Mouse (Mus musculus) kidney, embryonic 16.5 days (tissue): ENCODE results near the gene Hivep3. TPM values are rescaled to one million over a fixed set of nuclear protein-coding genes. Genes with fewer than 3 reads are reported as not detected.

ENCODE experiments used
- ATAC-seq: fragments of 200-750 bp; cut with Nextera tagmentation; 2 replicates; pipeline ENCODE4 v1.8.0; 2017; ENCODE audit warnings: moderate TSS enrichment; ENCODE audit not compliant: low FRiP score, low TSS enrichment
- H3K27ac ChIP-seq: fragments of 300-500 bp; sonication (generic); 2 replicates; pipeline ENCODE4 v1.5.1; 2014; ENCODE audit warnings: low read length
- H3K27me3 ChIP-seq: fragments of 300-500 bp; sonication (generic); 2 replicates; pipeline ENCODE4 v1.6.1; 2014; ENCODE audit warnings: low read length, control low read depth, mixed read lengths; ENCODE audit not compliant: insufficient read depth
- H3K36me3 ChIP-seq: fragments of 300-500 bp; sonication (generic); 2 replicates; pipeline ENCODE4 v1.6.1; 2014; ENCODE audit warnings: low read length, control low read depth, mixed read lengths; ENCODE audit not compliant: insufficient read depth
- H3K4me1 ChIP-seq: fragments of 300-500 bp; sonication (generic); 2 replicates; pipeline ENCODE4 v1.6.1; 2014; ENCODE audit warnings: low read length, control low read depth, mixed read lengths; ENCODE audit not compliant: insufficient read depth
- H3K4me2 ChIP-seq: fragments of 300-500 bp; sonication (generic); replicated peaks from 2 replicates; pipeline ENCODE4 v1.6.1; 2014; ENCODE audit warnings: low read depth, low read length
- H3K4me3 ChIP-seq: fragments of 300-500 bp; sonication (generic); 2 replicates; pipeline ENCODE4 v1.5.1; 2014; ENCODE audit warnings: mild to moderate bottlenecking, low read length
- H3K9ac ChIP-seq: fragments of 300-500 bp; sonication (generic); replicated peaks from 2 replicates; pipeline ENCODE4 v1.6.1; 2014; ENCODE audit warnings: low read length
- H3K9me3 ChIP-seq: fragments of 300-500 bp; sonication (generic); 2 replicates; pipeline ENCODE4 v1.6.1; 2016; ENCODE audit warnings: low read length, control low read depth
- WGBS: fragments of 180-500 bp; shearing (Covaris S2); extraction: QIAGEN DNeasy Blood & Tissue Kit; methylation state at CpG from one replicate; pipeline ENCODE4 v1.1.7; 2014; 5-methylcytosine and 5-hydroxymethylcytosine counted together
- polyA plus RNA-seq: library from polyadenylated mRNA; unstranded; fragments of >200 nt; fragmentation: Nextera tagmentation; extraction: Ambion mirVana; gene quantifications from 2 replicates; pipeline ENCODE4 v1.2.1, GENCODE M21; 2015

Hivep3 gene
- polyA plus RNA-seq, 1 experiment from 2014 or later = 7.0 TPM

- H3K27ac ChIP-seq = no peak overlapping the region
- no peak overlapping the region for H3K4me2 ChIP-seq
- no peak overlapping the region for H3K4me3 ChIP-seq
- H3K9ac ChIP-seq = no peak overlapping the region
- H3K27me3 ChIP-seq = no peaks in the 10 kb centered on the region
- no peaks in the 10 kb centered on the region for H3K9me3 ChIP-seq
- no peaks in the 10 kb centered on the region for H3K36me3 ChIP-seq
- H3K4me1 ChIP-seq = peaks cover 9% of the 10 kb centered on the region; the same call in 1 of the 2 replicates
- WGBS = 56% methylated on average over 9 of the region's 9 CpGs
- no peak for ATAC-seq
These were observed 99.7 kb downstream of the Hivep3 start for GRCm38 (mm10) chr4:119833333-119833732.

GRCm38 (mm10) chr4:119833884-119834283 lies 100.3 kb downstream of the Hivep3 start:
- H3K27me3 ChIP-seq = no peaks in the 10 kb centered on the region
- no peak overlapping the region for H3K4me3 ChIP-seq
- 69% methylated on average over 5 of the region's 5 CpGs for whole genome bisulfite sequencing
- H3K9ac ChIP-seq = no peak overlapping the region
- H3K9me3 ChIP-seq = no peaks in the 10 kb centered on the region
- no peak overlapping the region for H3K27ac ChIP-seq
- H3K4me2 ChIP-seq = no peak overlapping the region
- peaks cover 9% of the 10 kb centered on the region; the same call in 1 of the 2 replicates for H3K4me1 ChIP-seq
- no peak for ATAC-seq
- no peaks in the 10 kb centered on the region for H3K36me3 ChIP-seq

- no peaks in the 10 kb centered on the region for H3K9me3 ChIP-seq
- no peaks in the 10 kb centered on the region for H3K27me3 ChIP-seq
- H3K4me1 ChIP-seq = peaks cover 9% of the 10 kb centered on the region; the same call in 1 of the 2 replicates
- H3K9ac ChIP-seq = no peak overlapping the region
- no peak for ATAC-seq
- WGBS = 76% methylated on average over 3 of the region's 3 CpGs
- no peaks in the 10 kb centered on the region for H3K36me3 ChIP-seq
- H3K27ac ChIP-seq = no peak overlapping the region
- H3K4me3 ChIP-seq = no peak overlapping the region
- H3K4me2 ChIP-seq = no peak overlapping the region
These were observed 102.6 kb downstream of the Hivep3 start for GRCm38 (mm10) chr4:119836181-119836580.

DNA sequence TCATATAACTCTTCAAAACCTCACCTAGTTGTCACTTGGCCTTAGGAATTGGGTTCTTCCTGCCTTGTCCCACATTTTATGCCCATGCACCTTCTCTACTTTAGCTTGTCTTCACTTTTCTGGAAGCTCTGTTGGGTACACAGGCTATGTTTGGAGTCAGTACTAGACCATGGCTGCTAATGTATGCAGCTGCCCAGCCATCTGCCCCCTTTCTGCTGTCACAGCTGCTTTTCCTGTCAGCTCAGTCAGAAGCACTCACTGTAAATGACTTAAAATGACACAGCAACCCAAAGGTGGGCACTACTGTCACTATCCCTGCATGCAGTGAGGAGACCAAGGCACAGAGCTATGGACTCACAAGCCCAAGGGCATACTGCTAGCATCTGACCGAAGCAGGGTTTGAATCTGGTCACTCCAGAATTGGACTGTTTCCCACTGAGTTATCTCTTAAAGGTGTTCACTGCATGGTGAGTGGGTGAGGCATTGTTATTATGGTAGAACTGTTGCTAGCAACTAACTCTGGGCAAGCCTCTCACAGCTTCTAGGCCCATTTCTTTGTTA lies 104.0 kb downstream of the Hivep3 start:
- peaks cover 9% of the 10 kb centered on the region; the same call in 1 of the 2 replicates for H3K4me1 ChIP-seq
- ATAC-seq = no peak
- 87% methylated on average over 1 of the region's 1 CpGs for WGBS
- H3K27me3 ChIP-seq = no peaks in the 10 kb centered on the region
- no peak overlapping the region for H3K9ac ChIP-seq
- H3K36me3 ChIP-seq = no peaks in the 10 kb centered on the region
- no peak overlapping the region for H3K4me2 ChIP-seq
- H3K27ac ChIP-seq = no peak overlapping the region
- H3K4me3 ChIP-seq = no peak overlapping the region
- H3K9me3 ChIP-seq = no peaks in the 10 kb centered on the region

DNA sequence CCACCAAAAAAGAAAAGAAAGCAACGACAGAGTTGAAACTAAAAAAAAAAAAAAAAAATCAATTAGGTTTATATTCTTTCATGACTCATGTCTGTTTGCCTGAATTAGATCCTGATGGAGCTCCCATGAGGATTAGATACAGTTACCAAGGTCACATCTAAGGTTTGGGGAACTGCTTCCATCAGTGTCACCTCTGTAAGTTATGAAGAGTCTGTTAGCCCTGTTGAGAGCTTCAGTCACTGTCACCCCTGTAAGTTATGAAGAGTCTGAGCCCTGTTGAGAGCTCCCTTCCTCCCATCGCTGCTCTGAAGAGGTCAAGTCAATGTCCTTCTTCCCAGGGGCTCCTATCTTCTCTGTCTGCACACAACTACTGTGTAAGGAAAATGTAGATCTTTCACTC lies 104.7 kb downstream of the Hivep3 start:
- Histone ChIP-seq H3K27me3 (no peaks in the 10 kb centered on the region), H3K9ac (no peak overlapping the region), H3K4me2 (no peak overlapping the region), H3K36me3 (no peaks in the 10 kb centered on the region), H3K4me1 (peaks cover 8% of the 10 kb centered on the region; the same call in 1 of the 2 replicates), H3K4me3 (no peak overlapping the region), H3K9me3 (no peaks in the 10 kb centered on the region), H3K27ac (no peak overlapping the region)
- WGBS = 61% methylated on average over 2 of the region's 2 CpGs
- ATAC-seq = no peak

- H3K4me2 ChIP-seq = no peak overlapping the region
- H3K4me3 ChIP-seq = no peak overlapping the region
- 38% methylated on average over 3 of the region's 3 CpGs for WGBS
- no peaks in the 10 kb centered on the region for H3K36me3 ChIP-seq
- ATAC-seq = no peak
- no peaks in the 10 kb centered on the region for H3K27me3 ChIP-seq
- no peak overlapping the region for H3K27ac ChIP-seq
- H3K9me3 ChIP-seq = no peaks in the 10 kb centered on the region
- H3K9ac ChIP-seq = no peak overlapping the region
- no peaks in the 10 kb centered on the region for H3K4me1 ChIP-seq
These were observed 109.7 kb downstream of the Hivep3 start for GRCm38 (mm10) chr4:119843294-119843693.

- Histone ChIP-seq H3K27me3 (no peaks in the 10 kb centered on the region), H3K36me3 (no peaks in the 10 kb centered on the region), H3K9ac (no peak overlapping the region), H3K9me3 (no peaks in the 10 kb centered on the region), H3K4me1 (no peaks in the 10 kb centered on the region), H3K27ac (no peak overlapping the region), H3K4me3 (no peak overlapping the region), H3K4me2 (no peak overlapping the region)
- WGBS = 72% methylated on average over 3 of the region's 3 CpGs
- no peak for ATAC-seq
These were observed 110.7 kb downstream of the Hivep3 start for GRCm38 (mm10) chr4:119844267-119844666.

- H3K4me2 ChIP-seq = no peak overlapping the region
- H3K9me3 ChIP-seq = no peaks in the 10 kb centered on the region
- H3K27me3 ChIP-seq = no peaks in the 10 kb centered on the region
- H3K9ac ChIP-seq = no peak overlapping the region
- WGBS = 63% methylated on average over 3 of the region's 3 CpGs
- no peak for ATAC-seq
- H3K27ac ChIP-seq = no peak overlapping the region
- no peaks in the 10 kb centered on the region for H3K4me1 ChIP-seq
- H3K4me3 ChIP-seq = no peak overlapping the region
- H3K36me3 ChIP-seq = no peaks in the 10 kb centered on the region
These were observed 112.1 kb downstream of the Hivep3 start for GRCm38 (mm10) chr4:119845596-119846161.

DNA sequence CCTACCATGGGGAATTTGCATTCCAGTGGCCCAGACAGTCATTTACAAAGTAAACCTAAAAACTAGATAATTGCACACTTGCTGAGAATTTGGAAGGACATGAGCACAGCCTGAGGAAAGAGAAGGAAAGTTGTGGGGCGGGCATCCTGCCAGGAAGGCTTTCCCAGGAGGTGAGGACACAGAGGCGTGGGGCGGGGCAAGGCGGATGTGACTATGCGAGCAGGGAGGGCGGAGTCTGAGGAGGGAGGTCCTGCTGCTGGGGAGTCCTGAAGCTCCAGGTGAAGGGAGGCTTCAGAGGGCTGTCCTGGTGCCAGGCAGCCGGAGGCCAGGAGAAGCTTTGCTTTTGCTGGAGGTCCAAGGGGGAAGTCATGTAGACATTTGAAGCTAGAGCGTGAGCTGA lies 118.9 kb downstream of the Hivep3 start:
- Histone ChIP-seq H3K4me3 (no peak overlapping the region), H3K4me1 (no peaks in the 10 kb centered on the region), H3K27ac (no peak overlapping the region), H3K4me2 (no peak overlapping the region), H3K9me3 (no peaks in the 10 kb centered on the region), H3K27me3 (no peaks in the 10 kb centered on the region), H3K36me3 (no peaks in the 10 kb centered on the region), H3K9ac (no peak overlapping the region)
- 62% methylated on average over 8 of the region's 8 CpGs for WGBS
- no peak for ATAC-seq

- no peaks in the 10 kb centered on the region for H3K4me1 ChIP-seq
- H3K4me3 ChIP-seq = no peak overlapping the region
- H3K4me2 ChIP-seq = no peak overlapping the region
- H3K27me3 ChIP-seq = no peaks in the 10 kb centered on the region
- no peaks in the 10 kb centered on the region for H3K36me3 ChIP-seq
- no peaks in the 10 kb centered on the region for H3K9me3 ChIP-seq
- WGBS = 75% methylated on average over 9 of the region's 9 CpGs
- no peak for ATAC-seq
- no peak overlapping the region for H3K27ac ChIP-seq
- H3K9ac ChIP-seq = no peak overlapping the region
These were observed 120.9 kb downstream of the Hivep3 start for GRCm38 (mm10) chr4:119854307-119855144.
